Mouse (Mus musculus) cerebellum, postnatal 36 days (tissue): Measurements from ENCODE around the gene Lif.

Experiments
- DNase-seq, 2 experiments: peaks; one replicate each; pipeline ENCODE4 v3.0.0; 2021 to 2022; ENCODE audit warnings: mixed read lengths in 2 of 2

Lif gene

GRCm38 (mm10) chr11:4262847-4263246 lies 5.5 kb downstream of the Lif start:
- no peak for DNase-seq

GRCm38 (mm10) chr11:4263296-4263695 lies 5.9 kb downstream of the Lif start:
- DNase-seq: no peak

- DNase-seq: no peak
Measured at GRCm38 (mm10) chr11:4264066-4264465, 6.7 kb downstream of the Lif start.

DNA sequence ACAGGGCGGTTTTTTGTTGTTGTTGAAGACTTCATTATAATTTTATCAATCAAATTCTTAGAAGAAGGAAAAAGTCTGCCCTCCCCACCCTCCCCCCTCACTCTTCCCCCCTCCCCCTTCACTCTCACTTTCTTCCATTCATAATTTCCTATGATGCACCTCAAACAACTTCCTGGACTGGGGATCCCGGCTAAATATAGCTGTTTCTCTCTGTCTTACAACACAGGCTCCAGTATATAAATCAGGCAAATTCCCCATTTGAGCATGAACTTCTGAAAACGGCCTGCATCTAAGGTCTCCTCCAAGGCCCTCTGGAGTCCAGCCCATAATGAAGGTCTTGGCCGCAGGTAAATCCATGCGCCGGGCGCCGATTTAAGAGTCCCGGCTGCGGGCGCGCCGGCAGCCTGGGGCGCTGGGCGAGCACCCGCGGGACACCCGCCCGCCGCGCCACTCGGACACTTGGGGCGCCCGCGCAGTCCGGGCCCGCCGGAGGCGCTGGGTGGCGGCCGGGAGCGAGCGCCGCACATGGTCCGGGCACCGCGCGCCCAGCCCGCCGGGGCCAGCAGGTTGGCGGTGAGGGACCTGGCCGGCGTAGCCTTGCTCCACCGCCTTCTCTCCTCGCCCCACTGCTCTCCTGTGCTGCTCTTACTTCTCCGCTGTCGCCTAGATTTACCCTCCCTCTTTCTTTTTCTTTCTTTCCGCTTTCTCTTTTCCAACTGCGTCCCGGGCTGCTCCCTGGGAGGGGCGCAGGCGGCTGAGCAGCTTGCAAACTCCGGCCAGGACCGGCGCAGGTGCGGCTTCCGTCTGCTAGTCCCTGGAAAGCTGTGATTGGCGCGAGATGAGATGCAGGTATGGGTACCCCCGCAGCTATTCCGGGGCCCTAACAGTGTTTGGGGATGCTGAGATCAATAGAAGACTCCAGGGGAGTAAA lies 9.2 kb downstream of the Lif start:
- peak; percentile 32 to 38 for DNase-seq

GRCm38 (mm10) chr11:4267202-4267578 lies 9.8 kb downstream of the Lif start:
- DNase-seq: no peak

- no peak for DNase-seq
Measured at GRCm38 (mm10) chr11:4268500-4268899, 11.1 kb downstream of the Lif start.

DNA sequence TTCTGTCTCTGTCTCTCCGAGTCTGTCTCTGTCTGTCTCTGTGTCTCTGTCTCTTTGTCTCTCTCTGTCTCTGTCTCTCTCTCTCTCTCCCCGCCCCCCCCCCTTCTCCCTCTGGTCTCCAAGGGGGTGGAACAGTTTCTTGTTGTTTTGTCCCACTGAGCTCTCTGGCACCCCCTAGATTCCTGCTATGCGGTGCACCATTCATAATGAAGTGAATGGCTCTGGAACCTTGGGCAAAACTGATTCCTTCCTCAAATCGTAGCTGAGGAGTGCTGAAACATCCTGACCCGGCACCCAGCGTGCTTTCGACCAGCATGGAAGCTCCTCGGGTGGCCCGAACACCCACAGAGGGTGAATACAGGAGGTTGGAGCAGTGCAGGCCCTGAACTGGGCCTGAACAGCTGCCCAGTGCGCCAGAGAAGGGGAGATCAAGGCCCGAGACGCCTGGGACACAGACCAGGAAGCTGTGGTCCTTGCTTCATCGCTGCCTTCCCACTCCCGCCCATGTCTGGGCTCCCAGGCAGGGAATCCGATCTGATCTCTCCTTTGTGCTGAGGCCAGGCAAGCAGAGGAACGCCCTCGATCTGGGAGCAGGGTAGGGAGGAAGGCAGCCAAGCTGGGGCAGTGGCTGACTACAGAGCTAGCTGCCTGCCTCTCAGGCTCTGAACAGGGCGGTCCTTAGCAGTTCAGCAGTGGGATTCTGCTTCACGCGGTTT lies 13.5 kb downstream of the Lif start:
- DNase-seq: no peak

GRCm38 (mm10) chr11:4271544-4271943 lies 14.2 kb downstream of the Lif start:
- DNase-seq: no peak

GRCm38 (mm10) chr11:4276411-4276861 lies 19.1 kb downstream of the Lif start:
- DNase-seq: no peak

DNA sequence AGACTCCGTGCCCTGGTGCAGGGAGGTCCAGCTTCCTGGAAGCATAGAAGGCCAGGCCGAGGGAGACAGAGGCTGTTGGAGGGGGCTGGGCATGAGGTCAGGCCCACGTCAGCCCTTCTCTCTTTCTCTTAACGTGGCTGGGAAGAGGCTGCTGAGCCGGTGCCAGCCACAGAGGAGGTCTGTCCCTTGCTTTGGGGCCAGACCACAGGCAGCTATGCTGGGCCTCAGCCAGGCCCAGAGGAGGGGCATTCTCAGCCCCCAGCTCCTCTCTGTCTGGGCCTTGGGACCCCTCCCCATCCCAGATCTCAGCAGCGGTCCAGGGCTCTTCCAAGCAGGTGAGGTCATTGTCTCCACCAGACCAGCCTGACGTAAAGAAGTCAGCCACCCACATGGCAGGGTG lies 22.6 kb downstream of the Lif start:
- no peak for DNase-seq

DNA sequence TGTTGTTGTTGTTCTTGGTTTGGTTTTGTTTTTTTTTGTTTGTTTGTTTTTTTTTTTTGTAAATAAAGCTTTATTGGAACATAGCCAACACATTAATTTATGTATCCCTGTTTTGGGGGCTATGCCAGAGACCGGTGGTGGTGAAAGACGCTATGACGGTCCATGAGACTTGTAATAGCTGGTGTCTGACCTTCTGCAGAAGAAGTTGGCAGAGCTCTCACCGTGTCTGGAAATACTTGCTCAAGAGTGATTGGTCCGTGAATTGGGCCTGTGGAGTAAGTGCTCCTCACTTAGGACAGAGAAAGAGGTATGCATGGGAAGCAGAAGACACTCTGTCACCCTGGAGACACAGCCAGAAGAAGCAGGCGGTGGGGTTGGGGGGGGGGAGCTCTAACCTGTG lies 24.5 kb downstream of the Lif start:
- no peak for DNase-seq

- no peak for DNase-seq
Measured at GRCm38 (mm10) chr11:4283627-4284026, 26.3 kb downstream of the Lif start.

- DNase-seq: no peak
Measured at GRCm38 (mm10) chr11:4289280-4289679, 31.9 kb downstream of the Lif start.

DNA sequence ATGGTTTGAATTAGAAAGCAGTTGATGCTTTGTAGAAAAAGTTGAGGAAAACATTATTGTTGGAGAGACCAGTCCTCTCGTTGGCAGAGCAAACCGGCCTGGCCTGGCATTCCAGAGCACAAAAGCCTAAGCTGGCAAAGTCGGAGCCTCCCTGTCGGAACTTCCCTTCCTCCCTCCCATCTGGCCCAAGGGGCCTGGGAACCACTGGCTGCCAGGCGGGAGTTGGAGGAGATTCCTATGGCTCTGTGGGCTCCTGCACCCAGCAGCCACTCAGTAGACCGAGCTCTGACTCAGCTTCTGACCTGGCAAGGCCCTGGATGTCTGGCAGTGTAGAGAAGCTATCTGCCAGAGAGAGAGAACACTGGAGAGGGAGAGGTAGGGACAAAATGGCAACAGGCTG lies 34.3 kb downstream of the Lif start:
- peak; percentile 29 to 34 for DNase-seq

DNA sequence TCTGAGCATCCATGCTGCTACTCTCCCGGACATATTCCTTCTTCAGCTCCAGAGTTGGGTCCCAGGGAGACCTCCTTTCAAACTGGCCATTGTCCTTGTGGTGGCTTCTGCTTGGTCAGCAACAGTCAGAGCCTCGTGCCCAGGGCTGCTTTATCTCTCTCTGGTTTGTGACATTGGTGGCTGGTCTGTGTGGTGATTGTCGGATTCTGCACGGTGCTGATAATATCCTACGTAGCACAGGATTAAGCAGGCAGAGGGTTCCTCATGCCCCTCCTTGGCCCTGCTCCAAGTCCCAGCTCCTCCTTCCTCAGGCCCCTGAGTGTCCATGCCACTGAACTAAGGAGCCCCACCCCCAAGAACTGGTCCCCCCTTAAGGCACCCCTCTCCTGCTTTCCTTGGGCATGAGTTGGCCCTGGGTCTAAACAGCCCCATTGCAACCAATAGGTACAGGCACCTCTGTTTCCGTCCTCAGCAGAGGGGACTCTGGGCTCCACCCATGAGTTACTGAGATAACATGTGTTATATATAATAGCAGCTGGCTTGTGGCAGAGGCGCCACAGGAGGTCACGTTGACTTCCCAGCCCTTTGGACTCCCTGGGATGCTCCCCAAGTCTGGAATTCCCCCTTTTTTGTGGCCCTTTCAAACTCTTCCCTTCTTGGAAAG lies 35.0 kb downstream of the Lif start:
- DNase-seq: no peak

- no peak for DNase-seq
Measured at GRCm38 (mm10) chr11:4292888-4293247, 35.5 kb downstream of the Lif start.

GRCm38 (mm10) chr11:4293481-4293880 lies 36.1 kb downstream of the Lif start:
- no peak for DNase-seq

GRCm38 (mm10) chr11:4294047-4294446 lies 36.7 kb downstream of the Lif start:
- no peak for DNase-seq

- peak; percentile 19 to 33 for DNase-seq
Measured at GRCm38 (mm10) chr11:4294495-4295351, 37.4 kb downstream of the Lif start.

DNA sequence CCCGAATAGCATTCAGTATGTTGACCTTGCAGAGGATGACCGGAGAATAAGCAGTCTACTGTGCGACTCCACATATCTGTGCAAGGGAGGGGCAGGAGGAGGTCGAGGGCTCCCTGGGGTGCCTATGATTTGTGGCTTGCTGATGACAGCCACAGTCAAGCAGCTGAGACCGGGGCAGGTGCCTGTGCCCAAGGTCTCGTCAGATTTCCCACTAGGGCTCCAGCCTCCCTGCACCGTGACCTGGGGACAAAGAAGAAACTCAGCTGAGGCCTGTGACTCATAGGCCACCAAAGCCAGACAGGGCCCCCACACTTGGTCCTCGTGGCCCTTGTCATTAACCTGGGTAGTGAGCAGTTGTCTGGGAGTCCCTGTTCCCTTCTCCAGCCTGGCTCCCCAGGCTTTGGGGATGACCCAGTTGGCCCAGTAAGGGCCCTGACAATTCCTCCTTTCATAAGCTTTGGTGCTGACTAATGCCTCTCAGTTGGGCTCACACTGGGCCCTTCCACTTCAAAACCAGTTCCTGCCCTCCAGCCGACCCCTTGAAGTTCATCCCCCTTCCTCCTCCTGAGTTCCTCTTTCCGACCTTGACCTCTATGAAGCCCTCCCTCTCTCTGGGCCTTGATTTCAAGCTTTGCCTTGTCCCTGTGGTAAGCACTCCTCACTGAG lies 39.4 kb downstream of the Lif start:
- DNase-seq: no peak

GRCm38 (mm10) chr11:4297753-4298152 lies 40.4 kb downstream of the Lif start:
- no peak for DNase-seq

GRCm38 (mm10) chr11:4298615-4299014 lies 41.3 kb downstream of the Lif start:
- no peak for DNase-seq
